Mouse (Mus musculus): ENCODE data around the gene Celf2. TPM values are rescaled to one million over a fixed set of nuclear protein-coding genes. Genes with fewer than 3 reads are reported as not detected.

Celf2 gene
- polyA plus RNA-seq, 1 experiment, result 68.7 TPM

- WGBS, result 96% methylated on average over 5 of the region's 5 CpGs
- no peak for DNase-seq
- H3K27ac ChIP-seq (ENCODE audit: insufficient read depth, low read length), result no peak overlapping the region
- H3K27me3 ChIP-seq (ENCODE audit: control insufficient read depth, insufficient read depth, low read length), result no peaks in the 10 kb centered on the region
- TF ChIP-seq CTCF (IDR thresholded peaks at IDR 0.05; ENCODE audit: borderline replicate concordance, insufficient read depth, low read depth, low read length) (no peak), POLR2A (IDR thresholded peaks at IDR 0.05; ENCODE audit: borderline replicate concordance, insufficient read depth, low read length) (no peak)
- H3K4me1 ChIP-seq (ENCODE audit: control insufficient read depth, insufficient read depth, low read length), result peaks cover 6% of the 10 kb centered on the region
- H3K4me3 ChIP-seq (replicated peaks; ENCODE audit: insufficient read depth, low read depth, low read length), result no peak overlapping the region
Observed at GRCm38 (mm10) chr2:6543650-6544049, 965.7 kb downstream of the Celf2 start.

- Histone ChIP-seq H3K4me1 (ENCODE audit: control insufficient read depth, insufficient read depth, low read length) (peaks cover 6% of the 10 kb centered on the region), H3K27me3 (ENCODE audit: control insufficient read depth, insufficient read depth, low read length) (no peaks in the 10 kb centered on the region), H3K4me3 (replicated peaks; ENCODE audit: insufficient read depth, low read depth, low read length) (no peak overlapping the region), H3K27ac (ENCODE audit: insufficient read depth, low read length) (no peak overlapping the region)
- no peak for DNase-seq
- 82% methylated on average over 12 of the region's 12 CpGs for WGBS
- no peak for TF ChIP-seq CTCF (IDR thresholded peaks at IDR 0.05; ENCODE audit: borderline replicate concordance, insufficient read depth, low read depth, low read length)
Observed at GRCm38 (mm10) chr2:6542556-6543180, 966.7 kb downstream of the Celf2 start.

- DNase-seq, result no peak
- no peak overlapping the region for H3K27ac ChIP-seq (ENCODE audit: insufficient read depth, low read length)
- no peaks in the 10 kb centered on the region for H3K27me3 ChIP-seq (ENCODE audit: control insufficient read depth, insufficient read depth, low read length)
- WGBS, result 74% methylated on average over 5 of the region's 6 CpGs
- TF ChIP-seq CTCF (IDR thresholded peaks at IDR 0.05; ENCODE audit: borderline replicate concordance, insufficient read depth, low read depth, low read length) (no peak), POLR2A (IDR thresholded peaks at IDR 0.05; ENCODE audit: borderline replicate concordance, insufficient read depth, low read length) (no peak)
- H3K4me1 ChIP-seq (ENCODE audit: control insufficient read depth, insufficient read depth, low read length), result no peaks in the 10 kb centered on the region; the same call in 1 of the 2 replicates
- no peak overlapping the region for H3K4me3 ChIP-seq (replicated peaks; ENCODE audit: insufficient read depth, low read depth, low read length)
Observed at GRCm38 (mm10) chr2:6540825-6541224, 968.5 kb downstream of the Celf2 start.

- no peak overlapping the region for H3K4me3 ChIP-seq (replicated peaks; ENCODE audit: insufficient read depth, low read depth, low read length)
- no peaks in the 10 kb centered on the region; the same call in 1 of the 2 replicates for H3K4me1 ChIP-seq (ENCODE audit: control insufficient read depth, insufficient read depth, low read length)
- no peak overlapping the region for H3K27ac ChIP-seq (ENCODE audit: insufficient read depth, low read length)
- WGBS, result 69% methylated on average over 11 of the region's 11 CpGs
- H3K27me3 ChIP-seq (ENCODE audit: control insufficient read depth, insufficient read depth, low read length), result no peaks in the 10 kb centered on the region
- no peak for DNase-seq
- TF ChIP-seq POLR2A (IDR thresholded peaks at IDR 0.05; ENCODE audit: borderline replicate concordance, insufficient read depth, low read length) (no peak), CTCF (IDR thresholded peaks at IDR 0.05; ENCODE audit: borderline replicate concordance, insufficient read depth, low read depth, low read length) (no peak)
Observed at GRCm38 (mm10) chr2:6540092-6540491, 969.3 kb downstream of the Celf2 start.

- Histone ChIP-seq H3K27ac (ENCODE audit: insufficient read depth, low read length) (no peak overlapping the region), H3K27me3 (ENCODE audit: control insufficient read depth, insufficient read depth, low read length) (no peaks in the 10 kb centered on the region), H3K4me1 (ENCODE audit: control insufficient read depth, insufficient read depth, low read length) (no peaks in the 10 kb centered on the region; the same call in 1 of the 2 replicates), H3K4me3 (replicated peaks; ENCODE audit: insufficient read depth, low read depth, low read length) (no peak overlapping the region)
- no peak for DNase-seq
- no peak for TF ChIP-seq CTCF (IDR thresholded peaks at IDR 0.05; ENCODE audit: borderline replicate concordance, insufficient read depth, low read depth, low read length)
- no peak for TF ChIP-seq POLR2A (IDR thresholded peaks at IDR 0.05; ENCODE audit: borderline replicate concordance, insufficient read depth, low read length)
- WGBS, result 59% methylated on average over 2 of the region's 2 CpGs
Observed at GRCm38 (mm10) chr2:6538500-6538899, 970.9 kb downstream of the Celf2 start.

GRCm38 (mm10) chr2:6538031-6538430 is 971.3 kb downstream of the Celf2 start:
- H3K27ac ChIP-seq (ENCODE audit: insufficient read depth, low read length), result no peak overlapping the region
- no peak overlapping the region for H3K4me3 ChIP-seq (replicated peaks; ENCODE audit: insufficient read depth, low read depth, low read length)
- H3K27me3 ChIP-seq (ENCODE audit: control insufficient read depth, insufficient read depth, low read length), result no peaks in the 10 kb centered on the region
- DNase-seq, result no peak
- TF ChIP-seq POLR2A (IDR thresholded peaks at IDR 0.05; ENCODE audit: borderline replicate concordance, insufficient read depth, low read length) (no peak), CTCF (IDR thresholded peaks at IDR 0.05; ENCODE audit: borderline replicate concordance, insufficient read depth, low read depth, low read length) (no peak)
- no peaks in the 10 kb centered on the region; the same call in 1 of the 2 replicates for H3K4me1 ChIP-seq (ENCODE audit: control insufficient read depth, insufficient read depth, low read length)

- H3K27ac ChIP-seq (ENCODE audit: insufficient read depth, low read length), result no peak overlapping the region
- WGBS, result 61% methylated on average over 3 of the region's 3 CpGs
- TF ChIP-seq POLR2A (IDR thresholded peaks at IDR 0.05; ENCODE audit: borderline replicate concordance, insufficient read depth, low read length) (no peak), CTCF (IDR thresholded peaks at IDR 0.05; ENCODE audit: borderline replicate concordance, insufficient read depth, low read depth, low read length) (no peak)
- no peaks in the 10 kb centered on the region for H3K27me3 ChIP-seq (ENCODE audit: control insufficient read depth, insufficient read depth, low read length)
- DNase-seq, result no peak
- no peak overlapping the region for H3K4me3 ChIP-seq (replicated peaks; ENCODE audit: insufficient read depth, low read depth, low read length)
- no peaks in the 10 kb centered on the region for H3K4me1 ChIP-seq (ENCODE audit: control insufficient read depth, insufficient read depth, low read length)
Observed at GRCm38 (mm10) chr2:6537326-6537725, 972.0 kb downstream of the Celf2 start.

GRCm38 (mm10) chr2:6536372-6536771 is 973.0 kb downstream of the Celf2 start:
- TF ChIP-seq POLR2A (IDR thresholded peaks at IDR 0.05; ENCODE audit: borderline replicate concordance, insufficient read depth, low read length), result no peak
- TF ChIP-seq CTCF (IDR thresholded peaks at IDR 0.05; ENCODE audit: borderline replicate concordance, insufficient read depth, low read depth, low read length), result no peak
- H3K4me1 ChIP-seq (ENCODE audit: control insufficient read depth, insufficient read depth, low read length), result no peaks in the 10 kb centered on the region
- 82% methylated on average over 2 of the region's 2 CpGs for WGBS
- H3K27me3 ChIP-seq (ENCODE audit: control insufficient read depth, insufficient read depth, low read length), result no peaks in the 10 kb centered on the region
- no peak for DNase-seq
- no peak overlapping the region for H3K4me3 ChIP-seq (replicated peaks; ENCODE audit: insufficient read depth, low read depth, low read length)
- H3K27ac ChIP-seq (ENCODE audit: insufficient read depth, low read length), result no peak overlapping the region

Data from cerebellum, adult 2 months (tissue).